Mouse (Mus musculus) megakaryocyte-erythroid progenitor cell, adult 5-6 weeks (primary cell): ENCODE measurements around the gene Cdyl. TPM values are rescaled to one million over a fixed set of nuclear protein-coding genes. Genes with fewer than 3 reads are reported as not detected.
A peak's percentile ranks its signal among the peaks of the same experiment; 100 is the strongest.

Experiments
- ATAC-seq: replicated peaks from 2 replicates; pipeline ENCODE4 v1.8.0; 2016; ENCODE audit warnings: mild to moderate bottlenecking, inconsistent platforms; ENCODE audit not compliant: severe bottlenecking, poor library complexity, low FRiP score, low TSS enrichment
- total RNA-seq, 2 experiments: library from RNA; stranded (forward) in 1 of 2; stranded (reverse) in 1 of 2; fragments of 200-1000, 215-1000 nt in 1 of 2; fragments of >200 nt in 1 of 2; fragmentation: Nextera tagmentation in 1 of 2; gene quantifications; 2 replicates each; pipeline ENCODE4 v1.2.3; 2014 to 2017

The Cdyl gene
- total RNA-seq, 2 experiments from 2014 or later, result 20.3 to 25.9 TPM

GRCm38 (mm10) chr13:35817626-35818025 lies 158.0 kb downstream of the Cdyl start:
- ATAC-seq, result no peak

GRCm38 (mm10) chr13:35818060-35818459 lies 158.4 kb downstream of the Cdyl start:
- no peak for ATAC-seq

GRCm38 (mm10) chr13:35821821-35822454 lies 162.3 kb downstream of the Cdyl start:
- ATAC-seq, result no peak

- ATAC-seq, result no peak
Observed at GRCm38 (mm10) chr13:35822795-35823194, 163.2 kb downstream of the Cdyl start.

GRCm38 (mm10) chr13:35825639-35826038 lies 166.0 kb downstream of the Cdyl start:
- peak; percentile 78 for ATAC-seq

DNA sequence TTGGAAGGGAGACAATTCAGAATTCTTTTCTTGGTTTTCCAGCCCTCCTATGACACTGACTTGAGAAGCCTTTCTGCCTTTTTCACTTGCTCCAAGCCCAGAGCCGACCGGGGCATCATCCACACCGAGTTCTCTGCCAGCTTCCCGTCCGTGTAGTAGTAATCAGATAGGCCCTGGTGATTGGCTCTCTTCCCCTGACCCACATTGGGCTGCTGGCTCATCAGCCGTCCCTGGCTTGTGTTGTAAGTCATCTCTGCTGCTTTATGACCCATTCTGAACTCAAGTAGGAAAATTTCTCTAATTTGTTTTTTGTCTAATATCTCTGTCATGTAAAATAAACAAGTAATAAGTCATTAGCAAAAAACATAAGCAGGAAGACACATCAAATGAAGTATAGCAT lies 173.0 kb downstream of the Cdyl start:
- ATAC-seq, result no peak

DNA sequence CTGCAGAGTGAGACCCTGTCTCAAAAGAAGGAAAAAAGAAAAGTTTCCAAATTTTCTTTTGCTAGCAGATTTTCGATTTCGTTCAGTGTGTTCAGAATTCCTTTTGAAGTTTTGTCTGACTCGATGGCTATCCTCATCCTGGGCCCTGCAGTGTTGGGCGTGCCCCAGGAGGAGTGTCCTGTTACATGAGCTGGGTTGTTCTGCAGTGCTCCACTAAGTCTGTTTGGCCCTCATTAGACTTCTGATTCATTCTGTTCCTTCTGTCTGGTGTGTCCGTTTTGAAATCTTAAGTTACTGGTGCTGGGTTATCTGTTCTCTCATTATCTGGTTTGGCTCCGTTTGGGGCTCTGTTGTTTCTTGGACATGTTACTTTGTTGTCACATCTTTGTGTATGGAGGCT lies 174.3 kb downstream of the Cdyl start:
- ATAC-seq, result 0 out of 2 replicates have a peak, but pooled peaks have one; percentile 48

DNA sequence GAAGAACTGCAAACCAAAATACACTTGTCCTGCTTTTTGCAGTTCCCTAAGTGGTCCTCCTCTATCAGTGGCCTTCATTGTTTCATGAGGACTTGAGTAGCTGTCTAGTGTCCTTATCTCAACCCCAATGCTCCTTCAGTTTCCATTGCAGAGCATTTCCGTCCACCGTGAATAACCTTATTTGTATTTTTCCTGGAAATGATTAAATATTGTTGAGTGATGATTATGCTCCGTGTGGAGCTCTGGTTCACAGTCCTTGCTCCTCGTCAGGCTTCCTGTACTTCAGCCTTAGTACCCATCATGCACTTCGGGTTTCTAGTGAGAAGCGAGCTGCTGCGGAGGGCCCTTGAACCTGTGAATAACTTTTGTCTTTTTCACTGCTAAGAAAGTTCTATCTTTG lies 176.0 kb downstream of the Cdyl start:
- ATAC-seq, result peak; percentile 59

- ATAC-seq, result peak; percentile 65
Observed at GRCm38 (mm10) chr13:35836501-35836900, 176.9 kb downstream of the Cdyl start.

- no peak for ATAC-seq
Observed at GRCm38 (mm10) chr13:35840102-35840501, 180.5 kb downstream of the Cdyl start.

DNA sequence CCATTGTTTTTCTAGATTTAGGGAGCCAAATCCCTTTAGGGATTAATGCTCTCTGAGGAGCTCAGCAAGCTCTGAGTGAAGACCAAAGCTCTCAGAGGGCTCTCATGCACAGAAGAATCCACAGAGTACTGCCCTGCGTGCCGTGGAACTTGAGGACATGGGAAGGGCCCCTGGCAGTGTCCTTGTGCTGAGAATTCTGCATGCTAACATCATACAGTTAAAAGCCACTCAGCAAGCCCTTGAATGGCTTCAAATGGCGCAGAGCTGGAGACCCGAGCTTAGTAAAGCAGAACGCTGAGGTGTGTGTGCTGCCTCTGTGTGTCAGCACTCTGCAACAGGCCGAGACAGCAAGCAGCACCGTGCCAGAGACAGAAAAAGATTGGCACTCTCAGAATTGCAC lies 183.8 kb downstream of the Cdyl start:
- no peak for ATAC-seq

DNA sequence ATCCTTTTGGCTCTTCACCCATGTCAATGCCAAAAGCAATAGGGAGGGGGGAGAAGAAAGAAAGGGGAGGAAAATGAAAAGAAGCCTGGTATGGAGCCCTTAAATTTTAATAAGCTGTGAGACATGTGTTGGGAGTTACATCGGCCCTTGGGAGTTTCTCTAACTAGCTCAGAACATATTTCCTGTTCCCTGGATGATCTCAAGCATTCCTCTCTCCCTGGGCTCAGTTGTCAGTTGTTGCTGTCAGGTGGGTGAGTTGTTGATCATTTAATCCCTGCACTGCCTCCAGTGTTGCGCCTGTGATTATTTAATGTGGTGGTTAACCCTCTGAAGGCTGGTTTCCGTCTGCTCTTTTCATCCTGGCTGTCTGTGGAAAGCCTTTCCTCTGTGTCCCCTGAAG lies 185.7 kb downstream of the Cdyl start:
- no peak for ATAC-seq

- ATAC-seq, result no peak
Observed at GRCm38 (mm10) chr13:35848694-35849093, 189.1 kb downstream of the Cdyl start.

- no peak for ATAC-seq
Observed at GRCm38 (mm10) chr13:35851581-35851980, 191.9 kb downstream of the Cdyl start.

DNA sequence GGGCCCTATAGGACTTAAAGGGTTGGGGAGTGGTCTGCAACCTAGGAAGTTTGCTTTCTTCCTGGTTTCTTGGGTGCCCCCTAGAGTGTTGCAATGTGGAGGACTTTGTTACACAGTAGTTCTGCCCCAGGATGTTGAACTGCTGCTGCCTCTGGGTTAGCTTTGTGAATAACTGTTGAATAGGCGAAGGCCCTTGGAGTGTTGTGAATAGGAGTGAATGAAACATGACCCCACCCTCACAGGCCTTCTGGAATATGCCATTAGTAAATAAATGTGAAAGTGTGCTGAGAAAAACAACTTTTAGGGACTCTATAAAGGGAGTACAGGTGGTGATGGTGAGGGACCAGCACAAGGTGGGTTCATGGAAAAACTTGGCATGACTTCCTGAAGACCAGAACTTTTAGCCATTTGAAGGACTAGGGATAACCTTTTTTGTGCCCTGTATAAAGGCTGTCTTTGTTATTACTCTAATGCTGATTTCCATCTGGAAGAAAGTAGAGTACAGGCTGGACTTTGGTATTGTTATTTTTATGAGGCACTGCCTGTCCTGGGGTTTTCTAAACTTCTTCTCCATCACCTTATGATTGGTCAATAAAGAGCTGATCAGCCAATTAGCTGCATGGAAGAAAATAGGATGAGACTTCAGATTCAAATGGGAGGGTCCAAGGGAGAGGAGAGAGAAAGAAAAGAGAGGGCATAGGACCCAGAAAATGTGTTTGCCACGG lies 193.4 kb downstream of the Cdyl start:
- ATAC-seq, result no peak

DNA sequence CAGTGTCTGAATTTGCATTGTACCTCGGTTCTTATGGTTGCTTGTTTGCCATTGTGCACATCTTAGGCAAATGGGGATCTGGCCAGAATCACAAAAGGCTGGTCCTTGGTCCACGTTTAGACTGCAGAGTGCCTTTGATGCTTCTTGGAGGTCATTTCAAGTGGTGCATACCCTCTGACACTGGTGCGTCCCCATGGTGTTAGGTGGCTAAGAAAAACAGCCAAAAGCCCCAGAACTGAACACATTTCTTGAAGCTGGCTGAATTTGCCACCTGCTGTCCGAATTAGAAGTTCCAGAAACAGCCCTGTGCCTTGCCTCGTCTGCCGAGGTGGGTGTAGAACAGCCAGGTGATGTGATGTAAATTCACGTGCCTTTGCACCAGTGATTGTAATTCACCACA lies 197.9 kb downstream of the Cdyl start:
- ATAC-seq, result no peak

- ATAC-seq, result no peak
Observed at GRCm38 (mm10) chr13:35860916-35861315, 201.3 kb downstream of the Cdyl start.

DNA sequence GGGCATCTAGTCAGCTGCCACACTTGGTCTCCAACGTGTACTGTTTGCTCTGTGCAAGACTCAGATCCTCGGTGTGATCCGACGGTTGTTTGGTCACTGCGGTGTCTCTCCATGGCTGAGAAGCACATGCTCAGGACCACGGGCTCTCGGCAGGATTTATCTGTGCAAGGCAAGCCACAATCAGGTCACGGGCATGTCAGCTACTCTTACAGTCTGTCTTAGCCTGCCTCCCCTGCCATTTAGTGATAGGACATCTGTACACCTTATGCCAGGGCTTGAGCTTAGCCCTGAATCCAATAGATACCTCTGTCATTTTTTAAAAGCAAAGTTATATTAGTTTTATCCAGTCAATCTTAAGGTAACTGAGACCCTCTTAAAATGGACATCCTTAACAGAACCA lies 211.0 kb downstream of the Cdyl start:
- peak; percentile 75 for ATAC-seq

DNA sequence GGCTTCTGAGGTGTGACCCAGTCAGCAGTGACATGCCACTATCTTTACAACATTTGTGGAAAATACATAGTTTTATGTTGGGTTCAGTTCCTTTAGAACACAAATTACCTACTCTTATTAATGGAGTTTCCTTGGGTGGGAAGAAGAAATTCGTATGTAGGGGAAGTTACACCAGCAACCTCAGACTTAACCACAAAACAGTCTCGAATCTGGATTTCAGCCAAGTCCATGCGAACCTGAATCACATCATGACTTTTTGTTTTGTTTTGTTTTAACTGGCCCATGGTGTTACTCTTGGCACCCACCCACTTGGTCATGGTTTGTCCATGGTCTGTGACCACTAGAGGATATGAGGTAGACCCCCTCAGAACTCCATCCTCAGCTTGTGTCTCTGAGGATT lies 211.5 kb downstream of the Cdyl start:
- no peak for ATAC-seq

DNA sequence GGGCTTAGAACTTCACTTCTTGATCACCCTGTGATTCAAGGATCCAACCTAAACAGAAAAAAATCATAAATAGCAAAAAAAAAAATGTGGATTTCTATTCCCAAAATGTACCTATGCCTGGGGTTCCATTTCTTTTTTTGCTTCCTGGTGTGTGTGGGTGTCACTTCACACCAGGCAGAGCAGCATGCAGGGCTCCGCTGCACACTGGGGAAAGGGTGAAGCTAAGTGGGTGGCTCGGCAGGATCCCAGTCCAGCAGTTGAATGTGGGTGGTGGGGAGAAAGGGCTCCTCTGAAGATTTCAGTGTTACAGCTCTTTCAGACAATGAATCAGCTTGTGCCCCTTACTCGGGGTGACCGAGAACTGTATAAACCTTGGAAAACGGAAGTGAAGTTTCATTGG lies 215.8 kb downstream of the Cdyl start:
- no peak for ATAC-seq

DNA sequence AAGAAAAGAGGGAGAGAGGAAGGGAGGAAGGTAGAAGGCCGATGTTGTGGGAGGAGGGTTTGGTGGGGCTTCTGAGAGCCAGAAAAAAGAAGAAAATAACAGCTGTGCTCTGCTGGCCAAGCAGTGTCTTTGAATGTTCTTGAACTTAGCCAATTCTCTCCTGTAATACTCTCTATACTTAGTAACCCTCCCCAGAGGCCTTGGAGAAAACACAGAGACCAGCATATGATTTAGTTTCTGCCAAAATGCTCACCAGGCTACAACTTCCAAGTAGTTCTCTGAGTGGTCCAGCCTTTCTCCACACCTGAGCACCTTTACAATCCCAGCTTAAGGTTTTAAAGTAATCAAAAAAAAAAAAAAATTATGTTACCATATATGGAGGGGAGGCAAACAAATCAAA lies 218.6 kb downstream of the Cdyl start:
- ATAC-seq, result no peak
